ENCODE assay signal across 10 mouse cellular contexts in the genomic region with DNA sequence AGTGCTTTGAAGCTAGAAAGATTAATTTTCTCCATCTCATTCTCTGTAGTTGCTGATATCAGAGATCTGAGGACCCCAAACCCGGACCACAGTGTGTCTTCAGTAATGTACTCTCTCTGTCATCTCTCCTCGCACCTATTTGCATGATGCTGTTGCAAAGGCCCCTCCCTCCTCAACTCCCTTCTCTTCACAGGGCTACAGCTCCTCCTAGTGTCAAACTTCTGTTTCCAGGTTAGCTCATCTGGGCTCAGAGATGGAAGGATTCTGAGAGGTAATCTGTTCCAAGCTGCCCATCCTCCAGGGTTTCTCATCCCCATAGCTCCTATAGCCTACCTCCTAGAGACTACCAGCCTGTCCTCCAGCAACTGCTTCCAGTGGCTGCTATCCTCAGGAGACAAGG. TPM values are rescaled to one million over a fixed set of nuclear protein-coding genes. Genes with fewer than 3 reads are reported as not detected.
A peak's percentile ranks its signal among the peaks of the same experiment; 100 is the strongest.
DNase-seq lines count a peak whose midpoint lies in the region; ATAC-seq and TF ChIP-seq lines count a peak whose summit lies in the region.
"Had no signal": no experiment of that assay in that cellular context is flagged by ENCODE, and none has a peak within 500 bp of the region (broad histone marks: within the 10 kb centered on the region; RNA-seq: fewer than 3 reads in every experiment).

No protein-coding gene starts in this region.

- H3K9me3 ChIP-seq in kidney, postnatal 0 days (replicated peaks; ENCODE audit: low read length): no peaks in the 10 kb centered on the region
- no peaks in the 10 kb centered on the region for H3K9me3 ChIP-seq in kidney, embryonic 15.5 days (replicated peaks)
- no peaks in the 10 kb centered on the region for H3K9me3 ChIP-seq in G1E (replicated peaks)
- no peaks in the 10 kb centered on the region for H3K9me3 ChIP-seq in forebrain, embryonic 13.5 days (replicated peaks)
- H3K9me3 ChIP-seq: liver, embryonic 13.5 days had no signal

- no peak for ATAC-seq in kidney, postnatal 0 days (replicated peaks; ENCODE audit: low FRiP score, low read depth)
- no peak for ATAC-seq in kidney, embryonic 15.5 days (replicated peaks; ENCODE audit: low FRiP score)
- no peak for ATAC-seq in G1E (ENCODE audit: extremely low read depth, insufficient number of reproducible peaks, low FRiP score, poor library complexity, severe bottlenecking)
- no peak for ATAC-seq in forebrain, embryonic 13.5 days

- no peak overlapping the region for H3K27ac ChIP-seq in kidney, postnatal 0 days
- H3K27ac ChIP-seq in kidney, embryonic 15.5 days: no peak overlapping the region
- H3K27ac ChIP-seq in forebrain, embryonic 13.5 days: no peak overlapping the region
- H3K27ac ChIP-seq: liver, embryonic 13.5 days had no signal

- no peak overlapping the region for H3K9ac ChIP-seq in kidney, postnatal 0 days (ENCODE audit: low read depth, low read length)
- H3K9ac ChIP-seq in kidney, embryonic 15.5 days: no peak overlapping the region
- H3K9ac ChIP-seq in forebrain, embryonic 13.5 days: no peak overlapping the region
- H3K9ac ChIP-seq: liver, embryonic 13.5 days had no signal

- H3K36me3 ChIP-seq in kidney, postnatal 0 days (ENCODE audit: insufficient read depth, low read length): no peaks in the 10 kb centered on the region
- H3K36me3 ChIP-seq in kidney, embryonic 15.5 days: no peaks in the 10 kb centered on the region
- no peaks in the 10 kb centered on the region for H3K36me3 ChIP-seq in G1E (replicated peaks)
- H3K36me3 ChIP-seq in forebrain, embryonic 13.5 days (ENCODE audit: poor library complexity, severe bottlenecking): no peaks in the 10 kb centered on the region
- H3K36me3 ChIP-seq: liver, embryonic 13.5 days had no signal

- no peaks in the 10 kb centered on the region for H3K4me1 ChIP-seq in kidney, postnatal 0 days (replicated peaks; ENCODE audit: insufficient read depth, low read length)
- no peaks in the 10 kb centered on the region for H3K4me1 ChIP-seq in kidney, embryonic 15.5 days
- peaks cover 5% of the 10 kb centered on the region; the same call in 1 of the 2 replicates for H3K4me1 ChIP-seq in G1E (ENCODE audit: insufficient read depth, low read depth, low read length)
- H3K4me1 ChIP-seq in forebrain, embryonic 13.5 days: no peaks in the 10 kb centered on the region

- 26% methylated on average over 2 of the region's 2 CpGs for WGBS in kidney, postnatal 0 days
- 27% methylated on average over 2 of the region's 2 CpGs for WGBS in kidney, embryonic 15.5 days
- WGBS in forebrain, embryonic 13.5 days: 41% methylated on average over 2 of the region's 2 CpGs

- no peak overlapping the region for H3K4me3 ChIP-seq in kidney, postnatal 0 days (replicated peaks; ENCODE audit: low read depth, low read length)
- no peak overlapping the region for H3K4me3 ChIP-seq in kidney, embryonic 15.5 days (replicated peaks)
- H3K4me3 ChIP-seq in G1E (ENCODE audit: low read depth, low read length): no peak overlapping the region
- no peak overlapping the region for H3K4me3 ChIP-seq in forebrain, embryonic 13.5 days
- H3K4me3 ChIP-seq: erythroblast, embryonic 14.5 days; liver, embryonic 13.5 days had no signal

- H3K27me3 ChIP-seq in kidney, postnatal 0 days (ENCODE audit: insufficient read depth, low read length): no peaks in the 10 kb centered on the region
- H3K27me3 ChIP-seq in kidney, embryonic 15.5 days: no peaks in the 10 kb centered on the region; the same call in 1 of the 2 replicates
- no peaks in the 10 kb centered on the region; the same call in 1 of the 2 replicates for H3K27me3 ChIP-seq in G1E (ENCODE audit: insufficient read depth, low read length)
- H3K27me3 ChIP-seq in forebrain, embryonic 13.5 days: no peaks in the 10 kb centered on the region
- H3K27me3 ChIP-seq: liver, embryonic 13.5 days had no signal

- no peak overlapping the region for H3K4me2 ChIP-seq in kidney, postnatal 0 days (ENCODE audit: low read length)
- H3K4me2 ChIP-seq in kidney, embryonic 15.5 days: no peak overlapping the region
- H3K4me2 ChIP-seq in forebrain, embryonic 13.5 days: no peak overlapping the region
- H3K4me2 ChIP-seq: liver, embryonic 13.5 days had no signal

- peak; percentile 60 for TF ChIP-seq CTCF in kidney, postnatal 0 days (IDR thresholded peaks at IDR 0.05; ENCODE audit: low read depth)
- peak; percentile 16; the same call in 1 of the 2 replicates for TF ChIP-seq CTCF in G1E (IDR thresholded peaks at IDR 0.05; ENCODE audit: low read depth, low read length)

- DNase-seq in kidney, postnatal 0 days (ENCODE audit: low spot score): no peak
- no peak for DNase-seq in G1E (ENCODE audit: low spot score)
- peak; percentile 62 for DNase-seq in c-Kit-positive CD71-negative TER-119-negative erythroid progenitor cells, embryonic 14.5 days (ENCODE audit: low read depth)
- DNase-seq in kidney, postnatal 36 days: peak; percentile 19 to 30
- DNase-seq in retina, embryonic 14.5 days (ENCODE audit: low spot score): peak; percentile 68
- DNase-seq in gastrocnemius, adult 8-10 months (ENCODE audit: low spot score in 2 of 2): no peak
- DNase-seq: liver, embryonic 13.5 days had no signal

RNA-seq across cellular contexts. Expression of gene Aqp9, which starts 42.3 kb away (rescaled TPM):
- 0.04 and 0.29 TPM in 2 replicates for polyA plus RNA-seq in kidney, postnatal 0 days (2015; fragmentation: Nextera tagmentation; extraction: Ambion mirVana)
- 0.22 and 0.26 TPM in 2 replicates for polyA plus RNA-seq in kidney, embryonic 15.5 days (2015; fragmentation: Nextera tagmentation; extraction: Ambion mirVana)
- total RNA-seq in G1E (2014; fragmentation: Nextera tagmentation) (2.8 and 4.9 TPM in 2 replicates), G1E (2017) (1.9 and 2.2 TPM in 2 replicates)
- 0.04 and 0.05 TPM in 2 replicates for polyA plus RNA-seq in G1E (2012)
- 0.45 and 0.82 TPM in 2 replicates for polyA plus RNA-seq in forebrain, embryonic 13.5 days (2015; fragmentation: Nextera tagmentation; extraction: Ambion mirVana)
- under 1 TPM in 2 of 4 experiments, not detected in 2; 0.13 to 0.16 TPM for total RNA-seq in gastrocnemius, adult 8-10 months (2022)

Comparison
In these comparisons a context has a peak if more than half of its experiments do, and no peak if none do; other contexts are left out.
1. DNase-seq: peak in c-Kit-positive CD71-negative TER-119-negative erythroid progenitor cells, embryonic 14.5 days (single experiment), kidney, postnatal 36 days (2 of 2) and retina, embryonic 14.5 days (single experiment); none in kidney, postnatal 0 days (single experiment), G1E (single experiment) and gastrocnemius, adult 8-10 months (0 of 2).